Mouse (Mus musculus): ENCODE results near the gene Gm973.

Gm973 gene

GRCm38 (mm10) chr1:59492432-59492831 lies 23.6 kb upstream of the Gm973 start:
- DNase-seq (ENCODE audit: low spot score in 2 of 2) = no peak

DNA sequence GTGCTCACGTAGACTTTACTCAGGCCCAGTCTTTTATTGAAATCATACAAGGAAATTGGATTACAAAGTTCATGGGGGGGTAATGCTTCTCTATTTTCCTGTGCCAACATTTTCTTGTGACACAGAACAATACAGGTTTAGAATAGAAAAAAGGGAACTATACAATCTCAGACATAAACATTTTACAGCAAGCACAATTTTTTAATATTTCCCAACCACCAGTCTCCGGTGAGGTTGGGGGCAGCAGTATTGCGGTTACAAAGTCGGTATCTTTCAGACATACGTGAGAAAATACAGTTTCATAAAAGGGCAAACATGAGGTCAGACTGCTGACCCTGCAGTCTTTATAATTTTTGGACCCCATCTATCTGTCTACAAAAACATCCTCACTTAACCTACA lies 20.1 kb upstream of the Gm973 start:
- DNase-seq (ENCODE audit: low spot score in 2 of 2) = no peak

- DNase-seq (ENCODE audit: low spot score in 2 of 2) = no peak
These were observed 18.1 kb upstream of the Gm973 start for GRCm38 (mm10) chr1:59497741-59498613.

DNA sequence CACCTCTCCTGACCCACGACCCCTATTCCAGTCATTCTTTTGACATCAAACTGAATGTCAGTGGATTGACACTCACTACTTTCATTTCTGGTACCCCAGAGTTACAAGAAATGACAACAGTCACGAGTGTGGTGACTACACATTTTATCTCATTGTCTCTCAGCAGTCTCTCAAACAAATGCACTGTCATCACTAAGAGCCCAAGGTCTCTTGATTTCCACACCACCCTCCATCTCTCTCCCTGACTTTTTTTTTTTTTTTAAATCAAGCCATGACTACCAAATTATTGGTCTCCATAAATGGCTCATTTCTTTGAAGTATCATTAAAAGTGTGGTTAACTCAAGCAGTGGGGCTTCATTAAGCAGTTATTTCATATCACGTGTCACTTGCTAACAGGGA lies 16.7 kb upstream of the Gm973 start:
- no peak for DNase-seq (ENCODE audit: low spot score in 2 of 2)

GRCm38 (mm10) chr1:59502355-59502754 lies 13.7 kb upstream of the Gm973 start:
- DNase-seq (ENCODE audit: low spot score in 2 of 2) = no peak

DNA sequence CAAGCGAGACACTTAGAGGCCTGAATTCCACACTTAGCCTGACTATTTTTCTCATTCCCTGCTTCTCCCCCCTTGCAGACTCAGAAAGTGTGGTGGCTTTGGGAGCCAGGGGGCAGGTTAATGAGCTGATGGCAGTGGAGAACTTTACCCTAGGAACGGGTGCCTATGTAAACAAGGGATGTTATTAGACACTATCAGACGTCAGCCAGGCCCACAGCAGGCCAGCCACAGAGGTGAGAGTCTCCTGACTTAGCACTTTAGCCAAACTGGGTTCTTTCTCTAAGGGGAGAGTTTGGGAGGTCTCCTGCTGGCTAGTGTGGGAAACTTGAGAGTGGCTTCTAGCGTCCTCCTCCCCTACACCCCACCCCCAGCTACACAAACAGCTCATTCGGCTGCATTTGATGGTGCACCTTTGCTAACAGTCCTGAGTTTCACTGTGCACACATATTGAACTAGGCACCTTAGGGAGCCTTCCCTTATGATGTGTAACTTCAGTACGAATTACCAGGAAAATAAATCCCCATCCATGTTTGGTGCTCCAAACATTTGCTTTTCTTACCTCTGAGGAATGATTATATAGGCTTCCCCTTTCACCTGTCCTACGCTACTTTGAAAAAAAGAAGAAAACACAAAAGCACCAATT lies 12.3 kb upstream of the Gm973 start:
- no peak for DNase-seq (ENCODE audit: low spot score in 2 of 2)

GRCm38 (mm10) chr1:59504302-59504700 lies 11.8 kb upstream of the Gm973 start:
- DNase-seq (ENCODE audit: low spot score in 2 of 2) = no peak

DNA sequence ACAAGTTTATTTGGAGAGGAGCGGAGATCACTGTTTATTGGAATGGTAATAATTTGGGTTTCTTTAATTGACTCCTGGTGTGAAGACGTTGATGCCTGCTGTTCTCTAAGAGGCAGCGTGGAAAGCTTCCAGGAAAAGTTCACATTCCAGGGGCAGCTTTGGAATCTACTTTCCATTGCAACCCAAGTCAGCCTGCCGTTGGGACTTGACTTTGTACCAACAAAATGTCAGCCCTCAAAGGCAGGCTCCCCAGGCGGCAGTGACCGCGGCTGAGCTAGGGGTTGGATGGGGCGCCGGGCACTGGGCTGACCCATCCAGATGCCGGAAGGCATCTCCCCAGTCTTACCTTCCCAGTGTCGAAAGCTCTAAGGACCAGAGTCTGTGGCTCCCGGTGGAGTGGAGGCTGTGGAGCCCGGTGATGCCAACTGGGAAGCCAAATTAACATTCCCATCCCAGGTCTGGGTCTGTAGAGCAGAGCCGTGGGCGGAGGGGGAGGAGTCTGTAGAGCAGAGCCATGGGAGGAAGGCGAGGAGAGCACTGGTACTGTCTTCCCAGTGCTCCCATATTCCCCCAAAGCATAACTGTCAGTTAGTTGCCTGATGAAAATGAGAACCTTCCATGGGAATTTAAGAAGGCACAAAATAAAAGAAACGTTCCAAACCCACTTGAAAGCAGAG lies 7.5 kb upstream of the Gm973 start:
- peak; percentile 33 to 36 for DNase-seq (ENCODE audit: low spot score in 2 of 2)

DNA sequence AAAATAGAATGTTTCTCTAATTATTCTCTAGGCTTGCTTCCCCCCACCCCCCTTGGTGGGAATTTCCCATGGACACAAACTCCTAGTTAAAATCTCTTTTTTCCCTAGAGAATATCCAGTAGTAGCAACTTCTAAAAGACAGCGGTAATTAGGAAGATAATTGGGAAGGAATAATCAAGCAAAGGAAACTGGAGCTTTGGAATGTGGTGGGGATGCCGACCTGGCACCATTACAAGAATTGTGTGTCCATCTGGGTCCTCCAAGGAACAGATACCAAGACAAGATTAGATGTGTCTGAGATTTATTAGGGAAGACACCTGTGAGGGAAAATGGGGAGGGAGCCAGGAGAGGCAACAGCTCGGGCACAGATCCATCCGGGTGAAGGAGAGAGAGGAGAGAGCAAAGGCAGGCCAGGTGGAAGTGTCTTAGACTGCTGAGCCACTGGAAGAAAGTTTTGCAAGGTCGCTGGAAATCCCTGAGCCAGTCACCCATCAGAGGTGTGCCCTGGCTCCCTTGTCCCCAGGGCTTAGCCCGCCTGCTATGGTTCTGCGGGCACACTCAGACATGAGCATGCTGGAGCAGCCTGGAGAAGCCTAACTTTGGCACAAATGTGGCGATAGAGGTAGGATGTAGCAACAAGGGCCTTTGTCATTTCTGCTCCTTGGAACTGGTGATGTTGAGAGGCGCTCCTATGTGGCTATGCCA lies 4.3 kb upstream of the Gm973 start:
- no peak for DNase-seq (ENCODE audit: low spot score in 2 of 2)

DNA sequence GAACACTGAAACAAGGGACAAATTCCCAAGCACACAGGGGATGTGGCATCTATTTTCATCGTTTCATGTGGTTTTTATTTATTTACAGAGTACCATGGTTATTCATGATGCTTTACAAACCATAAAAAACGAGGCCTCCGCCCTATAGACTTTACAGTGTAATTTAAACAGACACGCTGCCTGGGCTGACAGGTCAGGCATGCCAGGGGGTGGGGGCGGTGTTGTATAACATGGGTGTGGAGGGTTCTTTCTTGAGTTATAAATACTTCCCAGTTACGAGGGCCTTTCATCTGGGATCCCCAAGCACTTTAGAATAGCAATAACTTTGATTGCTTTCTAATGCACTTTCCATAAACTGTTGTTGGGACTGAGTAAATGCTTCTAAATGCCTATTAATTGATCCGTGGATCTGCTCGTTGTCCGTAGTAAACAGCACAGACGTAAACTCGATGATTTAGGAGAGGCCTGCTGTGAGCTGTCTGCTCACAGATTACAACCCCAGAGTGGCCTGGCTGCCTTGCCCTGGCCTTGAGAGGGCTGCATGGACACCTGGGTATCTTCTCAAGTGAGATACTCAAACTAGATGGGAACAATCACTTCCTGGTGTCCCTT lies 4.3 kb downstream of the Gm973 start:
- no peak for DNase-seq (ENCODE audit: low spot score in 2 of 2)

- no peak for DNase-seq (ENCODE audit: low spot score in 2 of 2)
These were observed 6.4 kb downstream of the Gm973 start for GRCm38 (mm10) chr1:59522456-59522855.

- no peak for DNase-seq (ENCODE audit: low spot score in 2 of 2)
These were observed 7.4 kb downstream of the Gm973 start for GRCm38 (mm10) chr1:59523378-59523958.

GRCm38 (mm10) chr1:59524071-59524470 lies 8.0 kb downstream of the Gm973 start:
- peak; percentile 37 to 40 for DNase-seq (ENCODE audit: low spot score in 2 of 2)

DNA sequence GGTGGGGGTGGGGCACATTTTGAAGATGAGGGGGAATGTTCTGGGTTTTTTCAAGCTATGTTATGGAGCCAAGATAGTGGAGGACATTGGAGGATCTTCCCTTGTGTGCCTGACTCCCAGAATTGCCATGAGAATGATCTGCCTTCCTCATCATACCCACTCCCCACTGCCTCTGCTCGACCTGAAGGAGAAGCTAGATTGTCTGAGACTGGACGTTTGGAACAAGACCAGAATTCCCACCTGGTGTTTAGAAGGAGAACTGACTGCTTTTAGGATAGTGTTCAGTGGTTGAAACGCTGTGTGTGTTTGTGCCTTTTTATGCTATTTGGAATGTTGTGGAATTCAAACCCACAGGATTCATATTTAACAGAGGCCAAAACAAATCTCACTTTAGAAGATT lies 8.7 kb downstream of the Gm973 start:
- DNase-seq (ENCODE audit: low spot score in 2 of 2) = no peak

DNA sequence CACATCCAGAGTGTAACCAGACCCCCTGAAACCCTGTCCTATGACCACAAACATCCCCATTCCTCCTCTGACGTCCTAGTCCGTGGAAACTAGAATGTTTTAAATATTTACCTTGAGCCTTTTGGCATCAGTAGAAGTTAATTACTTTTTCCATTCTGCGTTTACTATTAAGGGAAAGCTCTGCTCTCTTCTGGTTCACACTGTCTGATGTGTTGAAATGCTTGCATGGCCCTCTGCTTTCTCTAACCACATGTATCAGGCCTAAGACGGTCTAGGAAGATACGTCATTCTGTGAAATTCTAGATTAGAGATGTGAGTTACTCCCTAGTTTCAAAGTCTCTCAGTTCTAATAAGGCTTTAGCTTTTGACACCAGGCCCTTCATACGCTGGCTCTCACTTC lies 11.2 kb downstream of the Gm973 start:
- no peak for DNase-seq (ENCODE audit: low spot score in 2 of 2)

DNA sequence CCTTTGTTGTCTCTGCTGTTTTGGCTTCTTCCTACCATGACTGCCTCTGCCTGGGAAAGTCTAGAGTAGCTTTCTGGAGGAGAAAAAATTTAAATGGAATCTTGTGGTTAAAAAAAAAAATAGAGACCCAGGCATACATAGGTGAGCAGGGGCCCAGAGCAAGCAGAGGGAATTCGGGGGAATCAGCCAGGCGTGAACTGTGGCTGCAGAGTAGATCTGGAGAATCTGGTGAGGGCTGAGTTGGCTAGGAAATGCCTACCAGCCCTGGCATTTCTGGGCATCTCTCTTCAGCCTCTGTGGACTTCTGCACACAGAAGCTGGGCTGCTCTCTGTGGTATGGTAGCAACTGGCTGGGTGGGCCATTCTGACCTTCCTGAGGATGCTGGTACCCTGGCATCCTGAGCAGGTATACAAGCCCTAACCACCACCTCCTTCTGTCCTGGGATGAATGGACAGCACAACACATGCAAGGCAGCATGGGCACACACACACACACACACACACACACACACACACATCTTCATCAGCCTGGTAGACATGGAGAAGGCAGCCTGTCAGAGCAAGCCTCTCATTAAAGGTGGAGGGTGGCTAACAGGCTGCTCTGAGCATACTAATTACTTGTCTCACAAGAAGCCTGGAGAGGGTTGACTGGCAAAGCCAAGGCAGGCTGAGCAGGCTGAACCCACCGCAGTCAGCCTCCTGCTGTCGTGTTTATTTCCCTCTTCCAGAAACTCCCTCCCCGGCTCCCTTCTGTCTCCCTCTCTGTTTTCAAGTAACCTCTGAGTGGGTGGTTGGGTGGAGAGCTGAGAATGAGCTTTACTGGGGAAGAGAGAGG lies 19.1 kb downstream of the Gm973 start:
- DNase-seq (ENCODE audit: low spot score in 2 of 2) = peak; percentile 75 to 85

GRCm38 (mm10) chr1:59538381-59538780 lies 22.3 kb downstream of the Gm973 start:
- DNase-seq (ENCODE audit: low spot score in 2 of 2) = no peak

GRCm38 (mm10) chr1:59540537-59541148 lies 24.6 kb downstream of the Gm973 start:
- no peak for DNase-seq (ENCODE audit: low spot score in 2 of 2)

- DNase-seq (ENCODE audit: low spot score in 2 of 2) = no peak
These were observed 25.4 kb downstream of the Gm973 start for GRCm38 (mm10) chr1:59541271-59542020.
